In the genomic region with DNA sequence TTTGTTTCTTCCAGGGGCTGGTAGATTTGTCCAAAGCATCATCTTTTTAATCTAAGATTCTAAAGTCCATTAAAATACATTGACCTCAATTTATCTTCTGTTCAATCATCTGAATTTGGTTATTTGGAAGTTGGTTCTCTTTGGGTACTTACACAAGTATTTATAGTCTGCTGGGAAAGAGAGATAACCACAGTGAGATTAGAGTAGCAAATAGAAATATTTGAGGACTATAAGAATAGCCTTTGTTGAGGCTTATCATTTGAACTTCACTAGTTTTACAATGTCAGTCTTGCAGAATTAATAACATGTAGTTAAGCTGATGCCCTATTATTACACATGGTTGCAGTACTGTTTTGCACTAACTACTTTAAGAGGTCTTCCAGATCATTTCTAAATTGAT, we compare ENCODE assay signal across 16 mouse cellular contexts.
"Had no signal": no experiment of that assay in that cellular context is flagged by ENCODE, and none has a peak within 500 bp of the region (broad histone marks: within the 10 kb centered on the region; RNA-seq: fewer than 3 reads in every experiment).

No protein-coding gene starts in this region.

- H3K36me3 ChIP-seq: neural tube, embryonic 13.5 days; neural tube, embryonic 15.5 days; stomach, embryonic 15.5 days had no signal

- H3K27me3 ChIP-seq: neural tube, embryonic 13.5 days; neural tube, embryonic 15.5 days; stomach, embryonic 15.5 days had no signal

- H3K9ac ChIP-seq: neural tube, embryonic 13.5 days; neural tube, embryonic 15.5 days; stomach, embryonic 15.5 days had no signal

- DNase-seq: retina, postnatal 1 day; right cerebral cortex, adult 18-20 months; right cerebral cortex, postnatal 14 days; right cerebral cortex, postnatal 25 days; right cerebral cortex, postnatal 4 days; spleen, adult 18-20 months; thymus, adult 18-20 months; thymus, adult 2 months; thymus, postnatal 14 days; thymus, postnatal 25 days; thymus, postnatal 36 days; thymus, postnatal 4 days had no signal

- H3K4me3 ChIP-seq: neural tube, embryonic 13.5 days; neural tube, embryonic 15.5 days; stomach, embryonic 15.5 days had no signal

- H3K9me3 ChIP-seq: neural tube, embryonic 13.5 days; neural tube, embryonic 15.5 days; stomach, embryonic 15.5 days had no signal

- H3K27ac ChIP-seq: neural tube, embryonic 13.5 days; neural tube, embryonic 15.5 days; stomach, embryonic 15.5 days; stomach, postnatal 0 days had no signal

- H3K4me2 ChIP-seq: neural tube, embryonic 13.5 days; neural tube, embryonic 15.5 days; stomach, embryonic 15.5 days had no signal

- H3K4me1 ChIP-seq: neural tube, embryonic 13.5 days; neural tube, embryonic 15.5 days; stomach, embryonic 15.5 days had no signal
